7 mouse cellular contexts compared by ENCODE assay signal in genomic region chr6:58832591-58833018, GRCm38 (mm10). TPM values are rescaled to one million over a fixed set of nuclear protein-coding genes. Genes with fewer than 3 reads are reported as not detected.
DNase-seq lines count a peak whose midpoint lies in the region; ATAC-seq lines count a peak whose summit lies in the region.

No protein-coding gene starts in this region.

- H3K4me1 ChIP-seq in embryonic facial prominence, embryonic 10.5 days = no peaks in the 10 kb centered on the region; the same call in 1 of the 2 replicates
- peaks cover 11% of the 10 kb centered on the region for H3K4me1 ChIP-seq in hindbrain, embryonic 16.5 days (ENCODE audit: control insufficient read depth, insufficient read depth, low read depth, low read length)

- DNase-seq in 3134 (ENCODE audit: extremely low read depth, insufficient read length, low spot score) (peak; percentile 44), A20 (ENCODE audit: low read depth, low spot score) (peak; percentile 70)
- DNase-seq in embryonic facial prominence, embryonic 10.5 days (ENCODE audit: low spot score) = no peak
- peak; percentile 43 for DNase-seq in thymus, postnatal 4 days
- no peak for DNase-seq in right cerebral cortex, postnatal 25 days

- H3K27me3 ChIP-seq in embryonic facial prominence, embryonic 10.5 days (replicated peaks; ENCODE audit: low read depth, poor library complexity, severe bottlenecking) = peaks cover 10% of the 10 kb centered on the region
- no peaks in the 10 kb centered on the region for H3K27me3 ChIP-seq in hindbrain, embryonic 16.5 days (replicated peaks; ENCODE audit: control insufficient read depth, insufficient read depth, low read length)

- no peaks in the 10 kb centered on the region for H3K36me3 ChIP-seq in embryonic facial prominence, embryonic 10.5 days (replicated peaks)
- H3K36me3 ChIP-seq in hindbrain, embryonic 16.5 days (ENCODE audit: control insufficient read depth, insufficient read depth, low read length) = no peaks in the 10 kb centered on the region

- peak overlapping the region; percentile 83 for H3K4me3 ChIP-seq in embryonic facial prominence, embryonic 10.5 days
- peak overlapping the region; percentile 92 for H3K4me3 ChIP-seq in hindbrain, embryonic 16.5 days (ENCODE audit: low read length)

- no peaks in the 10 kb centered on the region for H3K9me3 ChIP-seq in embryonic facial prominence, embryonic 10.5 days
- no peaks in the 10 kb centered on the region for H3K9me3 ChIP-seq in hindbrain, embryonic 16.5 days (ENCODE audit: control insufficient read depth, low read length)

- H3K4me2 ChIP-seq in hindbrain, embryonic 16.5 days (ENCODE audit: low read length) = peak overlapping the region; percentile 82

- H3K9ac ChIP-seq in hindbrain, embryonic 16.5 days (ENCODE audit: low read depth, low read length) = no peak overlapping the region

- H3K27ac ChIP-seq in embryonic facial prominence, embryonic 10.5 days (replicated peaks) = no peak overlapping the region
- no peak overlapping the region for H3K27ac ChIP-seq in hindbrain, embryonic 16.5 days (ENCODE audit: low read depth, low read length)

- WGBS in embryonic facial prominence, embryonic 10.5 days = 40% methylated on average over 7 of the region's 7 CpGs
- WGBS in hindbrain, embryonic 16.5 days = 39% methylated on average over 7 of the region's 7 CpGs

- no peak for ATAC-seq in hindbrain, embryonic 16.5 days
- peak; percentile 47 for ATAC-seq in megakaryocyte, adult 5-6 weeks (ENCODE audit: poor library complexity, severe bottlenecking)

RNA-seq across cellular contexts. Expression of gene Herc3, which starts 1.3 kb away (rescaled TPM):
- polyA plus RNA-seq in embryonic facial prominence, embryonic 10.5 days (2016; fragmentation: Nextera tagmentation; extraction: Ambion mirVana) = 4.8 and 5.9 TPM in 2 replicates
- 34.8 and 35.6 TPM in 2 replicates for polyA plus RNA-seq in hindbrain, embryonic 16.5 days (2015; fragmentation: Nextera tagmentation; extraction: Ambion mirVana)
- 6.6 and 7.4 TPM in 2 replicates for total RNA-seq in megakaryocyte, adult 5-6 weeks (2015)
- 10.4 and 17.5 TPM in 2 replicates for total RNA-seq in megakaryocyte, adult 5-6 weeks (2017)

Comparison
In these comparisons a context has a peak if more than half of its experiments do, and no peak if none do; other contexts are left out.
1. DNase-seq: peak in 3134 (single experiment), A20 (single experiment) and thymus, postnatal 4 days (single experiment); none in embryonic facial prominence, embryonic 10.5 days (single experiment) and right cerebral cortex, postnatal 25 days (single experiment).